Mouse (Mus musculus): ENCODE results near the gene Tmem132e.

Gene Tmem132e

DNA sequence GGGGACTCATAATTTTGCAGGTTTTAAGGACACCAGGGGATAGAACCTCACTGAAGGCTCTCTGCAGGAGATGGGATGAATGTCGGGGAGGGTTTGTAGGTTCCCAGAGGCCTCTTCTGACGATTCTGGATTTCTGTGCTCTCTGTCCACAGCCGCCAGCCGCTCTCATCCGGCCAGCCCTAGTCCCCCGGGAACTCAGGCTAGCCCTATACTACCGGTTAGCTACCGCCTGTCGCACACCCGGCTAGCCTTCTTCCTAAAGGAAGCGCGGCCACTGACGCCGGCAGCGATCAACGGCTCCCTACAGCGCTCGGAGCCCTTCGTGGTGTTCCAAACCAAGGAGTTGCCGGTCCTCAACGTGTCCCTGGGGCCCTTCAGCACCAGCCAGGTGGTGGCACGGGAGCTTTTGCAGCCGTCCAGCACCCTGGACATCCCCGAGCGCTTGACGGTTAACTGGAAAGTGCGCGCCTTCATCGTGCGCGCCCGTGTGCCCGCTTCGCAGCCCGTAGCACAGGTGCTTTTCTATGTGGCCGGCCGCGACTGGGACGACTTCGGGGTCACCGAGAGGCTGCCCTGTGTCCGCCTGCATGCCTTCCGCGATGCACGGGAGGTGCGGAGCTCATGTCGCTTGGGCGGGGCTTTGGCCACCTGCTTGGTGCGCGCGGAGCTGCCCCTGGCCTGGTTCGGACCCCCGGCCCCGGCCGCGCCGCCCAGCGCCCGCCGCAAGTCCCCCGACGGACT is 45.6 kb downstream of the Tmem132e start:
- no peak for DNase-seq

DNA sequence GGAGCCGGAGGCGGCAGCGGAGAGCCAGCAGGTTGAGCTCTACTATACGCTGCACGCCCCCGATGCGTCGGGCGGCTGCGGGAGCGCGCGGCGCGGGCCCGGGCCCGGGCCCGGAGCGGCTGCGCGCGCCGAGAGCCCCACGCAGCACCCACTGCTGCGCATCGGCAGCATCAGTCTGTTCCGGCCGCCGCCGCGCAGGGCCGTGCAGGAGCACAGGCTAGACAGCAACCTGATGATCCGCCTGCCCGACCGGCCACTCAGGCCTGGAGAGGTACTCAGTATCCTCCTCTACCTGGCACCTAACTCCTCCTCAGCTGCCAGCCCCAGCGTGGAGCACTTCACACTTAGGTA is 46.1 kb downstream of the Tmem132e start:
- DNase-seq = no peak

DNA sequence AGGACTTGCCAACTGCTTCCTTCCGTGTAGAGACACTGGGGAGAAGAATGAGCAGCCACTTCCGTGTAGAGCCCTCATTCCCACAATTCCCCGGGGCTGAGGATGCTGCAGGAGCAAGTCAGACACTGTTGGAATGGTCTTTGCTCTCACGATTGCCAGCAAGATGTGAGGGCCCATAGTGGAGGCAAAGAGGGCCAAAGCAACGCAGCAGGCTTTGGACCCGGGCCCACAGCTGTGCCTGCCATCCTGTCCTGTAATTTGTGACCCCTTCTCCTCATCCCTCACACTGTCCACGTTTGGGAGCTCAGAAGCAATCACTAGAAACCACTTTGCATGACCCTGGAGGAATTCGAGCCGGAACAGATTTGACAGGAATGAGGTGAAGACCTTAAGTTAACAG is 59.8 kb downstream of the Tmem132e start:
- DNase-seq = no peak

DNA sequence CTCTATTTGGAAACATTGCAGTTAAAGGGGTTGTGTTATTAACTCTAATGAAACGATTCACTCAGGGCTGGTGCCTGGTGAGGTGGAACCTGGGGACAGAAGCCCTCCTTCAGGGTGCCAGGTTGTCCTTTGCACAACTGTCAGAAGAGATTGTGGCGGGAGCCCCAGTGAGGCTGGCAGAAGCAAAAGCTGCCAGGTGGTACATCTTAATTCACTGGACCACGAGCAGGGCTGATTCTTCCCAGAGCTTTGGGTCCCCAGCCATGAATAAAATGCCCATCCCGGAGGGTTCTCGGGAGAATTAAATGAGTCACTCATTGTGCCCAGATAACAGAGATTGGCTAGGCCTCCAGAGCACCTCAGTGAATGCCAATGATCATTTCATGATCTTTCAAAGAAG is 63.8 kb downstream of the Tmem132e start:
- DNase-seq = no peak

GRCm38 (mm10) chr11:82453230-82453629 is 64.5 kb downstream of the Tmem132e start:
- DNase-seq = no peak

- no peak for DNase-seq
These were observed 72.6 kb downstream of the Tmem132e start for GRCm38 (mm10) chr11:82461326-82461725.

DNA sequence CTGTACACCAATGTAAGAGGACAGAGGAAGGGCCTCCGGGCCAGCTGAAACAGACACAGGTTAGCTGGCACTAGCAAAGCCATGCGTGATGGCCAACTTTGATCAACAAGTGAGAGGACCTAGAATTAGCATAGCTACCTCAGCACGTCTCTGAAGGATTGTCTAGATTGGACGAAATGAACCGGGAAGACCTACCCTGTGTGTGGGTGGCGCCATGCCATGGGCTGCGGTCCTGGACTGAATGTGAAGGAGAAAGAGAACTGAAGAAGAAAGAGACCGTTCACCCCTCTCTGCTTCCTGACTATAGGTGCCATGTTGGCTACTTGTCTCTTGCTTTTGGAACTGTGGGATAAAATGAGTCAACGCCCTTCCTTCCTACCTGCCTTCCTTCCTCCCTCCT is 76.8 kb downstream of the Tmem132e start:
- DNase-seq = no peak

DNA sequence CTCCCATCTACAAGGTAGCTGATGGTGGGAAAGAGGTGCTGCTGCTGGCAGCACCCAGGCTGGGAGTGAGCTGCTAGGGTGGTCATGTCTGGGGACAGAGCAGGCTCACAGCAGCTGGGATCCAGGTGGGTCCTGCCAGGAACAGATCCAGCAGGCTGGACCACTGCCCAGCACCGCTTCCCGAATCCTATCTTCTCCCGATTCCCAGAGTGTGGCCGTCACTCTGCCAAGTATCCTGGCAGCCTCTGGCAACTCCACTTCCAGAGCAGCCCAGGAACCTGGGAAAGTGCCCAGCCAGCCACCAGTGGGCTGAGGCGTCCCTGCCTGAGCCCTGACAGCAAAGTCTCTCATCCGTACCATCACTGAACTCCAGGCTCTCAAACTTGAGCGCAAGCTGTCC is 78.5 kb downstream of the Tmem132e start:
- DNase-seq = no peak

GRCm38 (mm10) chr11:82471076-82471475 is 82.4 kb downstream of the Tmem132e start:
- DNase-seq = no peak

DNA sequence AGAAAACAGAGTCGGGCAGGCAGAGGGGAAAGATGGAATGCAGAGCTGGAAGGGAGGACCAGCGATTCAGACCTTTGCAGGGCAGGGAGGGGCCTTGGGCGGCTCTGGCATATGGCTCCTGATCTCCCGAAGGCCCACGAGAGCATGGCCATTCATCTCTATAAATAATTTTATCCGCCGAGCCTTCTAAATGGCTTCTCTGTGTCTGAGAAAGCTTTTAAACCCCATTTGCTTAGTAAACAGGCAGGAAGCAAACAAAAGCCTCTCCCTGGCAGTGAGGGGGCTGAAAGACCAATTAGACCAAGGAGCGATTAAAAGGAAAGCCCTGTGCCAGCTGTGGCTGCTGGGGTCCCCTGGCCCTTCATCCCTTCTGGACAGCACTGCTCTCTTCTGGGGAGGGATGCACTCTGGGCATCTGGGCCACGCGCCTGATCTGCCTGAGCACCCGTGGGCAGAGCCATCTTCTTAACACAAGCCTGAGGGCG is 84.5 kb downstream of the Tmem132e start:
- DNase-seq = no peak

DNA sequence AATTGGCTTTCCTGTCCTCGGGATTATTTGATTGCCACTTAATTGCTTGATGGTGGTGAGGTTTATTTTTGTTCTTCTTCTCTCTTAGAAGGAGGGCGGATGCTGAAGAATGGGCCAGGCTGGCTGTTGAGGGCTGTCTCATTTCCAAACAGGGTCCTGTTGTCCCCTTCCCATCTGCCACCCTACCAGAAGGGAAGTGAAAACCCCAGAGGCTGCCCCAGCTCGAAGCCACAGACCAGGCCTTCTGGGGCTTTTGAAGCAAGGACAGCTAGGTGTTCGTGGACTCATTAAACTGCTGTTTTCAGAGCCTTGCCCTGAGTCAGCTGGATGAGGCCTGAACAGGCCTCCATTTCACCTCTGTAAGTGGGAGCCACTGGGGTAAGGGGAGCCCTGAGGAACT is 87.4 kb downstream of the Tmem132e start:
- DNase-seq = no peak

- no peak for DNase-seq
These were observed 88.7 kb downstream of the Tmem132e start for GRCm38 (mm10) chr11:82477412-82477811.

- DNase-seq = no peak
These were observed 92.2 kb downstream of the Tmem132e start for GRCm38 (mm10) chr11:82480941-82481340.

DNA sequence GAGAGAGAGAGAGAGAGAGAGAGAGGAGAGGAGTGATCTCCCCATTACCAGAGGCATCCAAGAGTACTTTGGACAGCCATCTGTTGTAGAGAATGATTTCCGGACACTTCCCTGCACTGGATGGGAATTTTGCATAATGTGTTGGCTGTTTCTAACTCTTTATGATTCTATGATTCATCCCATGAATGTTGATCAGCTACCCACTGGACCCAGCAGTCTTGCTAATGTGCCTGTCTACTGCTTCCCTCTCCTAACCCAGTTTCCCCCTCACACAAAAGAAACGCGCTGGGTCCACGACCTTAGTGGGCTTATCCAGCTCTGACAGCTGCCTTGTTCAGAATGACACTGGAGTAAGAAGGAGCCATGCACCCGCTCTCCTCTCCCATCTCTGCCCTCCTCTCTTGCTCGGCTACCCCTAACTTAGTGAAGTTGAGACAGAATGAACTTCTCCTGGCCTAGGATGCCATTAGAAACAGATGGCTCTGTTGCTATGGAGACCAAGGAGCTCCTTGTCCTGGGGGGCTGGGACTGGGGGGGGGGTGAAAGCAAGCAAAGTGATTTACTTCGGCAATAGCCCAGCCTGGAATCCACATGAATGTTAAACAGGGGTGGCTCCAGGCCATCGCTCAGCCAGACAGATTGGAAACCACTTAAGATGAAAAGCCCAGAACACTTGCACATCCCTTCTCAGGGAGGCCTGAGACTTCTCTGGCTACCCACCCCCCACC is 98.8 kb downstream of the Tmem132e start:
- no peak for DNase-seq

DNA sequence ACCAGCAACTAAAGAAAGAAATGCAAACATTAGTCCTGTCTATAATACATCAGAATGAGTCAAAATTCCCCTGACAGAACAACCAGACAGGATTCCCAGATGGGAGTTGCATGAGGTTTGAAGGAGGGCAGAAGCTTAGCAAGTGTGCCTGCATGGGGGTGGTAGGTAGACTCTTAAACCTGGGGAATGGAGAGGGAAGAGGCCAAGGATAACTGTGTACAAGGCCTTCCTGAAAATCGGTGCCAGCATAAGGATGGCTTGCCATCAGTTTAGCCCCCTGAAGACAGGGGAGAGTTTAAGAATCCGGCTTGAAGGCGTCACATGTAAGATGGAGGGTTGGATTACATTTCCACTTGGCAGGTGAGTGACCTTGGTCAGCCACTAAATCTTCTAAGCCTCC is 102.2 kb downstream of the Tmem132e start:
- DNase-seq = no peak

Data from liver (tissue).